Mouse (Mus musculus) heart, postnatal 0 days (tissue): ENCODE measurements around the gene Adar. TPM values are rescaled to one million over a fixed set of nuclear protein-coding genes. Genes with fewer than 3 reads are reported as not detected.

Source experiments
- ATAC-seq: fragments of 200-750 bp; cut with Nextera tagmentation; 2 replicates; pipeline ENCODE4 v1.8.0; 2017; ENCODE audit warnings: low read depth, moderate number of reproducible peaks, moderate library complexity; ENCODE audit not compliant: insufficient read depth
- DNase-seq: peaks from one replicate; pipeline ENCODE4 v3.0.0-alpha.2; 2016; ENCODE audit warnings: low spot score
- H3K27ac ChIP-seq: fragments of 300-500 bp; sonication (generic); 2 replicates; pipeline ENCODE4 v1.5.1; 2014; ENCODE audit warnings: low read depth, mild to moderate bottlenecking
- H3K27me3 ChIP-seq: fragments of 300-500 bp; sonication (generic); 2 replicates; pipeline ENCODE4 v1.6.1; 2014; ENCODE audit warnings: low read length, mixed read lengths; ENCODE audit not compliant: control insufficient read depth, insufficient read depth
- H3K36me3 ChIP-seq: fragments of 300-500 bp; sonication (generic); replicated peaks from 2 replicates; pipeline ENCODE4 v1.6.1; 2014; ENCODE audit warnings: low read length, mixed read lengths; ENCODE audit not compliant: control insufficient read depth, insufficient read depth
- H3K4me1 ChIP-seq: fragments of 300-500 bp; sonication (generic); 2 replicates; pipeline ENCODE4 v1.6.1; 2014; ENCODE audit warnings: antibody characterized with exemption; ENCODE audit not compliant: control insufficient read depth, insufficient read depth
- H3K4me2 ChIP-seq: fragments of 300-500 bp; sonication (generic); 2 replicates; pipeline ENCODE4 v1.6.1; 2014; ENCODE audit warnings: low read depth, mild to moderate bottlenecking, low read length, moderate library complexity
- H3K4me3 ChIP-seq: fragments of 300-500 bp; sonication (generic); 2 replicates; pipeline ENCODE4 v1.5.1; 2014; ENCODE audit warnings: low read depth, low read length
- H3K9ac ChIP-seq: fragments of 300-500 bp; sonication (generic); replicated peaks from 2 replicates; pipeline ENCODE4 v1.6.1; 2014; ENCODE audit warnings: low read depth, low read length, mixed read lengths
- H3K9me3 ChIP-seq: fragments of 300-500 bp; sonication (generic); replicated peaks from 2 replicates; pipeline ENCODE4 v1.6.1; 2016; ENCODE audit warnings: low read length; ENCODE audit not compliant: control insufficient read depth
- CTCF ChIP-seq: IDR thresholded peaks from 2 replicates; pipeline ENCODE4 v1.5.1; 2016; ENCODE audit warnings: antibody characterized with exemption, control low read depth, low read depth
- EP300 ChIP-seq: IDR thresholded peaks from 2 replicates; pipeline ENCODE4 v1.6.1; 2016; ENCODE audit warnings: antibody characterized with exemption, low read depth
- WGBS: fragments of 180-500 bp; shearing (Covaris S2); extraction: QIAGEN DNeasy Blood & Tissue Kit; methylation state at CpG from one replicate; pipeline ENCODE4 v1.1.7; 2014; 5-methylcytosine and 5-hydroxymethylcytosine counted together
- polyA plus RNA-seq: library from polyadenylated mRNA; unstranded; fragments of >200 nt; fragmentation: Nextera tagmentation; extraction: Ambion mirVana; gene quantifications from 2 replicates; pipeline ENCODE4 v1.2.1, GENCODE M21; 2015
- total RNA-seq: library from RNA; depleted of rRNA; stranded (reverse); fragments of >200 nt; gene quantifications from 2 replicates; pipeline ENCODE4 v1.2.3, GENCODE M21; 2014; ENCODE audit warnings: low replicate concordance

The Adar gene
- total and polyA plus RNA-seq, 2 experiments from 2014 or later = 4.4 to 36.7 TPM

DNA sequence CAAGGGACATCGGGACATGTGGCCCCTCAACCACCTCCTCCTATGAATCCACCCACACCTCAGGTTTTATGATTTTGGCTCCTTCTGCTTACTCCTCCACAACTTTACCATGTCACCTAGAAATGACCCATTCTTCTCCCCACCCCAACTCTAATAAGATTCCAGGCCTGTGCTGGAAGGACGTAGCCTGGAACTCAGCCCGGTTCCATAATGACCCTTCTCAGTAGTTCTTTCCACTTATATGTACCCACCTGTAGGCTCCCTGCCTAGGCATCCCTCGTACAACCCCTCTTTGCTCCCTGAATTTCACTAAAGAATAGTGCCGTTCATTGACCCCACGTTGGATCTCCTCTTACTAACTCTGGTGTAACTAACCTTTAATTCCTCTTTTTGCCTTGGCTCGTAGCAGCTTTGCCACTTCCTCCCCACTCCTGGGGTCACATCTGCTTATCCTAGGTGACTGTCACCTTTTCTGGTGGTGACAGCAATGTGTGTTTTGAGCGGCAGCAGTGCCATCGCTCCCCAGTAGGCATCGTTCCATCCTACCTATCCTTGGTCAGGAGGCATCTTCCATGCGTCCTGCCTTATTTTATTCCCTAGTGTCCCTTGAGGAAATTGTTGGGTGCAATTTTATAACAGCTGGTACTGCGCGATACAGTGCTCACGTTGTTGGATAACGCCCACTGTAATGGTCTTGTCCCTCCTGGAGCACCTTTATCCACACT is 59.6 kb downstream of the Adar start:
- H3K27ac ChIP-seq = peak overlapping the region; percentile 95
- H3K9ac ChIP-seq = peak overlapping the region; percentile 96
- peaks cover 40% of the 10 kb centered on the region for H3K36me3 ChIP-seq
- ATAC-seq (no peak), DNase-seq (no peak)
- 24% methylated on average over 15 of the region's 15 CpGs for WGBS
- peak overlapping the region; percentile 92 for H3K4me2 ChIP-seq
- peak overlapping the region; percentile 89 for H3K4me3 ChIP-seq
- H3K27me3 ChIP-seq = no peaks in the 10 kb centered on the region
- TF ChIP-seq EP300 (no peak), CTCF (no peak)
- peaks cover 23% of the 10 kb centered on the region for H3K4me1 ChIP-seq
- H3K9me3 ChIP-seq = no peaks in the 10 kb centered on the region

DNA sequence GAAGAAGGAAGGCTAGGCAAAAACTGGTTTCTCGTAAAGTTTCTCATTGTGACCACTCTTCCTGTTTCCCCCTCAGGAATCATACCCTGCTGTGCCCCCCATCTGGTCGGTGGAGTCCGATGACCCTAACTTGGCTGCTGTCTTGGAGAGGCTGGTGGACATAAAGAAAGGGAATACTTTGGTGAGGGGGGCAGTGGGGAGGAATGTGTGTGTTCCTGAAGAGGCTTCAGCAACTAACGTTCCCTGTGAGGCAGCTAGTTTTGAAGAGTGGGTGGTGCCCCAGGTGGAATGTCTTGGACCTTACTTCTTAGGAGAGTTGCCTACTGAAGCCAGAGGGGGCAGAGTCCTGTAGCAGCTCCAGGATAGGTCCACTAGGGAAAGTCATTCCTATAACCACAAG is 61.2 kb downstream of the Adar start:
- H3K4me3 ChIP-seq = no peak overlapping the region
- H3K9ac ChIP-seq = no peak overlapping the region
- H3K9me3 ChIP-seq = no peaks in the 10 kb centered on the region
- no peaks in the 10 kb centered on the region for H3K27me3 ChIP-seq
- peaks cover 23% of the 10 kb centered on the region for H3K4me1 ChIP-seq
- no peak overlapping the region for H3K4me2 ChIP-seq
- peaks cover 53% of the 10 kb centered on the region for H3K36me3 ChIP-seq
- 83% methylated on average over 4 of the region's 4 CpGs for WGBS
- ATAC-seq (no peak), DNase-seq (no peak)
- no peak for TF ChIP-seq EP300
- TF ChIP-seq CTCF = no peak
- H3K27ac ChIP-seq = no peak overlapping the region

DNA sequence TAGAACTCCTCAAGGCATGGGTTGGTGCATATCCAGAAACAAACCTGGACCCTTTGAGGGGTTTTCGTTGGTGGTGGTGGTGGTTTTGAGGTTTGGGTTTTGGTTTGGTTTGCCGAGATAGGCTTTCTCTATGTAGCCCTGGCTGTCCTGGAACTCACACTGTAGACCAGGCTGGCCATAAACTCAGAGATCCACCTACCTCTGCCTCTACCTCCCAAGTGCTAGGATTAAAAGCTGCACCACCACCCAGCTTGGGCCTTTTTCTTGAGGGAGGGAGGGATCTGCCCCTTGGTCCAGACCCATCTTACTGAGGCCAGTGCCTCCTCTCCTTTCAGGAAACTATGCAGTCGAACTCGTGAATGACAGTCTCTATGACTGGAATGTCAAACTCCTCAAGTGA is 65.3 kb downstream of the Adar start:
- Histone ChIP-seq H3K4me2 (no peak overlapping the region), H3K4me3 (no peak overlapping the region), H3K27me3 (no peaks in the 10 kb centered on the region), H3K9ac (no peak overlapping the region), H3K27ac (no peak overlapping the region), H3K4me1 (peaks cover 7% of the 10 kb centered on the region), H3K9me3 (no peaks in the 10 kb centered on the region), H3K36me3 (peaks cover 81% of the 10 kb centered on the region)
- DNase-seq (no peak), ATAC-seq (no peak)
- TF ChIP-seq CTCF (no peak), EP300 (no peak)
- 72% methylated on average over 4 of the region's 4 CpGs for WGBS

DNA sequence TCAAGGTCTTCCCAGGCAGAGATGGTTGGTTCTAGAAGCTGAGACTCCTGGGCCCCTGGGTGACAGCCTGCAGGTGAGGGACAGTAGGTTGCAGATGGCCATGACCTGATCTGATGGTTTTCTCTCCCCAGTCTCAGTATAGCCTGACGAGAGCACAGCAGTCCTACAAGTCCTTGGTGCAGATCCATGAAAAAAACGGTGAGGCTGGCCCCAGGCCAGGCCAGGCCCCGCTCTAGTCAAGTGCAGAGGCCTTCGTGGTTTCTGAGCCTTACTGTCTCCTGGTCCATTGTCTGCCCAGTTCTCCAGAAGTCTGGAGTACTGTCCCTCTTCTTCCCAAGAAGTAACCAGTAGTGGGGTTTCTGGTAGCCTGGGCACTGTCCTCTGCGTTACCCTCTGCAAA is 66.8 kb downstream of the Adar start:
- 60% methylated on average over 5 of the region's 5 CpGs for WGBS
- Histone ChIP-seq H3K9me3 (no peaks in the 10 kb centered on the region), H3K4me1 (no peaks in the 10 kb centered on the region), H3K9ac (no peak overlapping the region), H3K27me3 (no peaks in the 10 kb centered on the region), H3K4me3 (no peak overlapping the region), H3K36me3 (peaks cover 72% of the 10 kb centered on the region), H3K27ac (no peak overlapping the region), H3K4me2 (no peak overlapping the region)
- no peak for DNase-seq
- ATAC-seq = no peak
- TF ChIP-seq CTCF (no peak), EP300 (no peak)

DNA sequence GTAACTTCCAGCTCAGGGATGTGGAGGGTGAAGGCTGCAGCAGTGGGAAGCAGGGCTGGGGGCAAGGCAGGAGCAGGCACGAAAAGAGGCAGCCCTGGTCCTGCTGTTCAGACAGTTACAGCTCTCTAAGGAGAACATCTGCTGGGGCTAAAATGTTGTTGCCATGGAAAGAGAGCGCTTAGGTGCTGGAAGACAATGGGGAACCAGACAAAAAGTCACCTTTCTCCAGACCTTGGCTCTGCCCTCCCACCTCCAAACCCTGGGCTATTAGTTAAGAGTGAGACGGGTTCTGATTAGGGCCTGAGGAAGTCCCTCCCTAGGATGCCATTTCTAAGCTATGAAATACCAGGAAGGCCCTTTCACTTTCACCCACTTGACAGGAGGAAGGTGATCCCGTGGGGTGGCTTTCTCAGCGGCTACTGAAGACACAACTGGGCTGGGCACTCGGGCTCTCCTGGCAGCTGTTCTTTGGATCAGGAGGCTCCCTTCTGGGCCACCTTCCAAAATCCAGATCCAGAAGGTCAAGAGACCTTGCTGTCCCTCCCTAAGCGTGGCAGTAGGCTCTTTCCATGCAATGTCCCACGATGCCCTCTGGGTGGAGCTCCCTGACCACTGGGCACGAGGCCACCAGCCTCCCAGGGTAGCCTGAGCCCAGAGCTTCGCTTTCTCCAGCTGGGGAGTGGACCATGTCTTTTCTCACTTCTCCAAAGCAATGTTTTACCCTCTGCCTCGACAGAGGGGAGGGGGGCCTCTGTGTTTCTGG is 70.3 kb downstream of the Adar start:
- Histone ChIP-seq H3K4me3 (no peak overlapping the region), H3K36me3 (peaks cover 36% of the 10 kb centered on the region), H3K4me1 (no peaks in the 10 kb centered on the region), H3K9ac (no peak overlapping the region; the same call in 1 of the 2 replicates), H3K27me3 (0 out of 2 replicates have a peak, but pooled peaks cover 3% of the 10 kb centered on the region), H3K9me3 (no peaks in the 10 kb centered on the region), H3K27ac (peak overlapping the region; percentile 22; the same call in 1 of the 2 replicates), H3K4me2 (peak overlapping the region; percentile 47)
- TF ChIP-seq CTCF (peak; percentile 95), EP300 (no peak)
- DNase-seq (peak; percentile 82), ATAC-seq (peak; percentile 90)
- 11% methylated on average over 11 of the region's 11 CpGs for WGBS
